Mouse (Mus musculus) adrenal gland, postnatal 14 days (tissue): Measurements from ENCODE around the gene Cd2bp2. TPM values are rescaled to one million over a fixed set of nuclear protein-coding genes. Genes with fewer than 3 reads are reported as not detected.

Source experiments
- DNase-seq: peaks from one replicate; pipeline ENCODE4 v3.0.0; 2021; ENCODE audit warnings: mixed read lengths
- total RNA-seq: library from RNA; stranded (reverse); gene quantifications from 2 replicates; pipeline ENCODE4 v1.2.3, GENCODE M21; 2021

Gene Cd2bp2
- total RNA-seq, 1 experiment from 2014 or later, result 50.9 TPM

GRCm38 (mm10) chr7:127217901-127218642, 22.2 kb upstream of the Cd2bp2 start:
- DNase-seq, result no peak

- DNase-seq, result no peak
Observed at GRCm38 (mm10) chr7:127217475-127217874, 21.6 kb upstream of the Cd2bp2 start.

DNA sequence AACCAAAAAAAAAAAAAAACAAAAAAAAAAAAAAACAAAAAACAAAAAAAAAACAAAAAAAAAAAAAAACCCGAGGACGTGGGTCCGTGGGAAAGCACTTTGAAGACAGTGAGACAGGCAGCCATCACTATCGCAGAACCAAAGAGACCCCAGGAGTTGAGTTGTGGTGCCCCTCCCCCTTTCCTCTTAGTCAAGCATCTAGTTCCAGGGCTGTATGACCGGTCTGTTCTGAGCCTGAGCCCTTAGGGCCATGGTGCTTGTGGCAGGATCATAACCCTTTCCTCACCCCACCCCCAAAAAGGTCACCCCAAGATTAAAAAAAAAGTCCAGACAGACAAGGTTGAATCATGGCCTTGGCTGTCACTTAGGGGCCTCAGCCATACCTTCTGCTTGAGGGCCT, 20.5 kb upstream of the Cd2bp2 start:
- DNase-seq, result no peak

DNA sequence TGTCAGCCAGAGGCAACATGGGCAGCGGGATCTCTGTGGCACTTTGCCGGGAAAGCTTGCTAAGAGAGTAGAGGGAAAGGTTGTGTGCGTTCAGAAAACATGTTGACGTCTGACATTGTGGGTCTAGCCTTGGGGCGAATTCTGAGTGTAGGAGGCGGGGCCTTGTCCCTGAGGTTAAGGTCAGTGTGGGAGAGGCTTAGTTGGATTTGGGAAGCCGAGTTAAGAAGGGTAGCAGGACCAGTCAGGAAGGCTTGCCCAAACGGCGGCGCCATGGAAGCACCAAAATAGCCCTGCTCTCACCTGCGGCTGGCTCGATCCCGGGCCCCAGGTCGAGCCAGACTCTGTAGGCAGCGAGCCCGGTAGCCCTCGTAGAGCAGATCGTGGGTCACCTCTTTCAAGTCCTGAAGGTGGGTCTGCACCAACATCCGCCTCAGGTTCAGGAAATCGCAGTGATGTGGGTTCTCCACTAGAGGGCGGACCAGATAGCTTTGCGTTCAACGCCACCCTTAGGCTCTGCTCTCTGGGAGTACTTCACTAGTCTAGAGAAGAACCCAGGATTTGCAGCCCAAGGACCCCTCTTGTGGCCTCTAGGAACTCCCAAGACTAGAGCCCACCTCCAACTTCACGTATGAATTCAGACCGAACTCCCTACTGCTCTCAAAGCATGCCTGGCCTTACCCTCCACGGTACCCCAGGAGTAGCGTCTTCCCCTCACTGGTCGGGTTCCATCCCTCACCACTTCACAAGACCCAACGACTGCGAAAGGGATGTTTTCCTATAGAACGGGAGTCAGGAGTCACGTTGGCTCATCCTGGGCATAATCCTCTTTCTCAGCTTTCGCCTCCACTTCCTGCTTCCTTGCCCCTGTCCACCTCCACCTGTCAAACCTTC, 19.4 kb upstream of the Cd2bp2 start:
- DNase-seq, result peak; percentile 79

- DNase-seq, result no peak
Observed at GRCm38 (mm10) chr7:127214521-127214920, 18.7 kb upstream of the Cd2bp2 start.

DNA sequence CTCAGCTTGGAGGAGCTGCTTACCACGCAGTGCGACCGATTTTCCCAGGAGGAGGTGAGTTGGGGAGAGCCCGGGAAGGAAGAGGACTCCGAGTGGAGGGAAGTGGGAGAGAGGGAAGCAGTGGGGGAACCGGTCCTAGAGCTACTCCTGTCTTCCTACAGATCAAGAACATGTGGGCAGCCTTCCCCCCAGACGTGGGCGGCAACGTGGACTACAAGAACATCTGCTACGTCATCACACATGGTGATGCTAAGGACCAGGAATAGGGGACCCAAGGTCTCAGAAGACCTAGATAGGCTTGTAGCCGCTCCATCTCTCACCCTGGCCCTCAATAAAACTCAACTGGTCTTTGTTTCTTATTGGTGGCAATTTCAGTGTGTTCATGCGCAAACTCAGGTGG, 18.1 kb upstream of the Cd2bp2 start:
- DNase-seq, result no peak

DNA sequence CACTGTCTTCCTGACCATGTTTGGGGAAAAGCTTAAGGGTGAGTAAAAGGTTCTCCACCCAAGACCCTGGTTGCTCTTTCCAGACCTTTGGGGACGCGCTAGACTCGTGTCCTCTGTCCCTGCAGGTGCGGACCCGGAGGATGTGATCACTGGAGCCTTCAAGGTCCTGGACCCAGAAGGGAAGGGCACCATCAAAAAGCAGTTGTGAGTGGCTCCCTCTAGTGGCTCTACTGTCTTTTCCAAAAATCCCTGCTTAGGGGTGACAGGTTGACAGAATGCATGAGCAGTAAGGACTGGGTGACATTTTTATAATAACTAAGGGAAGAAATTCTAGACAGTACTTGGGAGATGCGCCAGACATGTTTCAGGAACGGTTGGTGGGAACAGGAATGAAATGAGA, 17.6 kb upstream of the Cd2bp2 start:
- DNase-seq, result peak; percentile 72

- no peak for DNase-seq
Observed at GRCm38 (mm10) chr7:127212432-127213250, 16.8 kb upstream of the Cd2bp2 start.

DNA sequence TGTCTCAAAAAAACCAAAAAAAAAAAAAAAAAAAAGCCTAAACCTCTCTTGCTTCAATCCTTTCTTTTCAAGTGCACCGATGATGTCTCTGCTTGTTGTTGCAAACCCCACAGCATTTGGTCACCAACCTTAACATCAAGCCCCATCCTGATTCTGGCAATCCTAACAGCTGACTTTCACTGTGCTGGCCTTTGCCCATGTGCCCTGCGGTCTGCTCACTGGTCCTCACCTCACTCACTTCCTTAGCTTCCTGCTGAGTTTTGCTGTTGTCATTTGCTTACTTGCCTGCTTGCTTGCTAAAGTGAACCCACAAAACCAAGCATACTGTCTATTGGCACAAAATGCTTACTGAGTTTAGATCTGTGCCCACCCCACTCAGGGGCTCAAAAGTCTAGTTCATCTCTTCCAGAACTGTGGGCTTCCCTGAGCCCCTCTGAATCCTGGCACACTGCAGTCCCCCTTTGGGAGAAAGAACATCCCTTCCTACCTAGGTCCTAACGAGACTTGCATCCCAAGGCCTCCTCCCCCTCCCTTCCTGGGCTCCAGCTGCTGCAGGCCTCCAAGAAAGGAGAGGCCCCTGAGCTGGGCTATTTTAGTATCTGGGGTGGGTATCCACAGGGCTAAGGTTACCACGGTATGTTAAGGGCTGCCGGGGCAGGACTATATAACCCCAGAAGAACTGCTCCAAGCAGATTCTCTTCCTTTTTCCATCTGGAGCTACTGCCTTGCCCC, 15.3 kb upstream of the Cd2bp2 start:
- no peak for DNase-seq

DNA sequence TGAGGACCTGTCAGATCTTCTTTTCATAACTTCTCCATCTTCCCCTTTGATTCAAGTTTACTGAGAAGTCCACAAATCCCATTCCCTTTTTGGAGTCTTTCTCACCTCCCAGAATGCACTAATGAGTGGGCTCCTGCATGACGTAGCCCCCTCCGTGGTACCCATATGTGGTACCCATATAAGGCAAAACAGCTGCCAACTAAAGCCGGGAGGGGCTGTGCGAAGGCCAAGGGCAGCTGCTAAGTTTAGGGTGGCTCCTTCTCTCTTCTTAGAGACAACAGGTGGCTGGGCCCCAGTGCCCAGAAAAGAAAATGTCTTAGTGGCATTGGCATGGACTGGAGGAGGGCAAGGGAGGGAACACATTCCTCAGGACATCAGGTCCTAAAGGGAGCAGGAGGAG, 14.4 kb upstream of the Cd2bp2 start:
- no peak for DNase-seq

- DNase-seq, result no peak
Observed at GRCm38 (mm10) chr7:127209851-127210250, 14.0 kb upstream of the Cd2bp2 start.

DNA sequence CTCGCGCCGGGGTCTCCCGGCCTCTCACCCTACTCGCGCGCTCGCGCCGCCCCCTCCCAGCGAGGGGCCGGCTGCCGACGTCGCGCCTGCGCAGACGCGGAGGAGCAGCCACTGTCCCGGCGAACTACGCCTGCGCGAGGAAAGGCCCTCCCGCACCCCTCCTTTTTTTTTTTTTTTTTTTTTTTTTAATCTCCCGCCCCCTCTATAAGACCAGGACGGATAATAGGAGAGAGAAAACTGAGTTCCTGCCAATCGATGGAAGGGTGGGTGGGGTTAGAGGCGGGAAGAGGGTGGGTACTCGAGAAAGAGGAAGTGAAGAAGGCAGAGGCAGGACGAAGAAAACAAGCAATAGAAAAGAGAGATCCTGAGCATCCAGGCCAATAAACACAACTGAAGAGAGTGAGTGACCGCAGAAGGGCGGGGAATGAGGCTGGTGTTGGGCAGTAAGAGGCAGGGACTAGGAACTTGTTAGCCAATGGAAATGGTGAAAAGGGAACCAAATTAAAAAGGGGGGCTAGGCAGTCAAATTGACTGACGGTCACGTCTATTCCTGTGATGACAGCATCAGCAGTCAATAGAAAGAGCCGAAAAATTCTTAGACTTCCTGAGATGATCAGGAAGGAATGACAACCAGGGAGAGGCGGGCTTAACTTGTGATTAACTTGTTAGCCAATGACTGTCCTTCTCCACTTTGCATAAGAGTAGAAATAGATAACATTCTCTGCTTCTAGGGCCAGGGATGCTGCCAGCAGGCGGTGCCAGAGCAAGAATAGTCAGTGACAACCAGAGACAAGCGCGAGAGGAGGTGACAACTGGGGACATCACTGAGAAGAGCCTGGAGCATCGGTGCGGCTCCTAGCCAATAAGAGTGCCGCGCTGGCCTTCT, 12.9 kb upstream of the Cd2bp2 start, which contains the start of gene Mylpf:
Mylpf (plus strand) TSS at position 338 of the 886 bp plus-strand sequence.
- peak; percentile 96 for DNase-seq

- DNase-seq, result no peak
Observed at GRCm38 (mm10) chr7:127208295-127208552, 12.4 kb upstream of the Cd2bp2 start, which contains the start of gene Tbc1d10b. TSS of gene Tbc1d10b (minus strand) at chr7:127208468.

DNA sequence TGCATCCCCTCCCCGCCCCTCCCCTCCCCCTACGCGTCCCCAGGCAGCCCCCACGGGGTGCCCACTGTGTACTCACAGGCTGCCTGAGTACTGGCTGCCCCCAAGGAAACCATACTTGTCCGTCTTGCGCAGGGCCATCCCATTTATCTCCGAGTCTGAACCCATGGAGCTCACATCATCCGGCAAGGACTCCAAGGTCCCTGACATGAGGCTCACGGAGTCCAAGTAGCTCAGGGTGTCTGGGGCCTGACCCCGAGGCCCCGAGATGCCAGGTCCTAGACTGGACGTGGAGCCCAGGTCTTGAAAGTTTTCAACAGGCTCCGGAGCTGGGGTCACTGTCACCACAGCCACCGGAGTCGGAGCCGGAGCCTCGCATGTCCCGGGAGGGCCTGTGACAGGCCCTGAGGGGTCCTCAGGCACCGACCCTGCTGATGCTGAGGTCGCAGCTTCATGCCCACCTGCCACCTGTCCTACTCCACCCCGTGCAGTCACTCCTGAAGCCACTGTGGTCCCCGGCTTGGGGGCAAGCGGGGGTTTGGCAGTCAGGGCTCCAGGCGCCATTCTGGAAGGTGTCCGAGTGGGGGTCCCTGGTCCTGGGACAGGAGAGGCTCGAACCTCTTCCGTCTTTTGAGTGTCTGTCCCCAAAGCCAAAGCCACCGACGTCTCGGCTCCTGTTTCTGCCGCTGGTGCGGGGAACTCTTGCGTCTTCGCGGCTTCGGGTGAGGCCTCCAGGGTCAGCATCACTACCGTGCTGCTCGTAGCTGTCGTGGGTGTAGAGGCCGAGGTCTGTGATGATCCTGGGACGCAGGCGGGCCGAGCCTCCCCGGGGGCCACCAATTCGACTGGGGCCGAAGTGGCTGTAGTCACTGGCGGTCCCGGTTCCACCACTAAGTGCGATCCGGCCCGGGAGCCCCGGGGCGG, 11.8 kb upstream of the Cd2bp2 start:
- peak; percentile 66 for DNase-seq

DNA sequence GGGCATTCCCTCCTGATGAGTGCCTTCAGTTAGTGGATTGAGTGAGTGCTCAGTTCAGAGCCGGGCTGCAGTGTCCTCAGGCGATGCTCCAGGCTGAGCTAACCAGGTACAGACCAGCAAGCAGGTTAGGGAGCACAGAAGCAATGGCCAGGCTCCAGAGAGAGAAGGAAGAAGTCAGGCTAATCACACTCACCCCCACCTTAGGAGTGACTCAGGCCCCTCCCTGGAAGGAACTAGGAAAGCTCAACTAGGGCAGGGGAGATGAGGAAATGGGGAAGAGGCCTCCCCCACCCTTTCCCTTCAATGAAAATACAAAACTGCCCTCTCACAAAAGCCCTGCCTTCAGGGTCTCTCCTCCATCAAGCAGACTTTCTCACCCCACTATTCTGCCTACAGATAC, 10.8 kb upstream of the Cd2bp2 start:
- DNase-seq, result no peak

GRCm38 (mm10) chr7:127196484-127196883, 634 bp upstream of the Cd2bp2 start:
- DNase-seq, result no peak

GRCm38 (mm10) chr7:127194633-127195029, 1.2 kb downstream of the Cd2bp2 start:
- DNase-seq, result no peak

- DNase-seq, result no peak
Observed at GRCm38 (mm10) chr7:127194011-127194632, 1.7 kb downstream of the Cd2bp2 start.

- DNase-seq, result no peak
Observed at GRCm38 (mm10) chr7:127192989-127193388, 2.9 kb downstream of the Cd2bp2 start.
